Comparison of ENCODE assay signal across 11 mouse cellular contexts in the genomic region with DNA sequence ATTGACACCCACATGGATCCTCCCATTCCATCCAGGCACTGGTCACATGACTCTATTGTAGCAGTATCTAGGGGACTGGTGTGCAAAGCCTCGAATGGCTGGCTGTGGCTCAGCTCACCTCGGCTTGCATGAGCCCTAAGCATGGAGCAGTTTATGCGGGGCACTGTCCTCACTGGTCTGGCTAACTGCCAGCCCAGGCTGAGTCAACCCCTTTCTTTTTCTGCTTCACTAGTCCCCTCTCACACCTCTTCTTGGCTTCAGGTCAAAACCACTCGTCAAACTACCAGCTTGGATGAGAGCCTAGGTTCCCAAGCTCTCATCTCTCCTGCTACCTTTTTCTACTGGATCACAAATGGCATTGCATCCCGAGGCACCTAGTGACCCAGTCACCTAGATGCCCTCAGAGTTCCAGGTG. TPM values are rescaled to one million over a fixed set of nuclear protein-coding genes. Genes with fewer than 3 reads are reported as not detected.
DNase-seq lines count a peak whose midpoint lies in the region; ATAC-seq lines count a peak whose summit lies in the region.
"Had no signal": no experiment of that assay in that cellular context is flagged by ENCODE, and none has a peak within 500 bp of the region (broad histone marks: within the 10 kb centered on the region; RNA-seq: fewer than 3 reads in every experiment).

No protein-coding gene starts in this region.

- no peak overlapping the region for H3K4me2 ChIP-seq in hindbrain, embryonic 13.5 days
- no peak overlapping the region for H3K4me2 ChIP-seq in hindbrain, embryonic 11.5 days (replicated peaks; ENCODE audit: low read depth, low read length)

- 60% methylated on average over 5 of the region's 5 CpGs for WGBS in hindbrain, embryonic 13.5 days
- 81% methylated on average over 5 of the region's 5 CpGs for WGBS in hindbrain, embryonic 11.5 days

- intact Hi-C loops in left cerebral cortex, postnatal 36 days (cut with DNase I): no loop called here

- H3K4me3 ChIP-seq in hindbrain, embryonic 13.5 days: no peak overlapping the region
- H3K4me3 ChIP-seq in hindbrain, embryonic 11.5 days (ENCODE audit: low read depth, low read length): no peak overlapping the region

- H3K27ac ChIP-seq in hindbrain, embryonic 13.5 days: no peak overlapping the region
- H3K27ac ChIP-seq in hindbrain, embryonic 11.5 days (ENCODE audit: low read depth, low read length): no peak overlapping the region

- no peaks in the 10 kb centered on the region for H3K36me3 ChIP-seq in hindbrain, embryonic 13.5 days
- H3K36me3 ChIP-seq in hindbrain, embryonic 11.5 days (ENCODE audit: control insufficient read depth, insufficient read depth, low read length): no peaks in the 10 kb centered on the region
- H3K36me3 ChIP-seq: G1E had no signal

- H3K4me1 ChIP-seq in hindbrain, embryonic 13.5 days (replicated peaks): peaks cover 5% of the 10 kb centered on the region
- H3K4me1 ChIP-seq in hindbrain, embryonic 11.5 days (replicated peaks; ENCODE audit: control insufficient read depth, insufficient read depth, low read length): no peaks in the 10 kb centered on the region

- ATAC-seq in hindbrain, embryonic 13.5 days (ENCODE audit: low FRiP score): peak; percentile 77; the same call in 1 of the 2 replicates
- no peak for ATAC-seq in hindbrain, embryonic 11.5 days (ENCODE audit: low FRiP score)
- ATAC-seq: liver, postnatal 0 days had no signal

- H3K9me3 ChIP-seq in hindbrain, embryonic 13.5 days: no peaks in the 10 kb centered on the region; the same call in 1 of the 2 replicates
- H3K9me3 ChIP-seq in hindbrain, embryonic 11.5 days (ENCODE audit: control insufficient read depth, low read length): no peaks in the 10 kb centered on the region

- H3K9ac ChIP-seq in hindbrain, embryonic 13.5 days: no peak overlapping the region
- no peak overlapping the region for H3K9ac ChIP-seq in hindbrain, embryonic 11.5 days (ENCODE audit: low read depth, low read length)
- H3K9ac ChIP-seq: liver, postnatal 0 days had no signal

- H3K27me3 ChIP-seq in hindbrain, embryonic 13.5 days: no peaks in the 10 kb centered on the region
- no peaks in the 10 kb centered on the region for H3K27me3 ChIP-seq in hindbrain, embryonic 11.5 days (ENCODE audit: control insufficient read depth, insufficient read depth, low read length)

- DNase-seq in hindbrain, embryonic 11.5 days (ENCODE audit: low spot score): no peak
- DNase-seq in NIH3T3 (ENCODE audit: low read depth): peak; percentile 69
- peak; percentile 59 to 74 for DNase-seq in cerebellum, postnatal 14 days
- DNase-seq in kidney, postnatal 4 days: peak; percentile 32 to 54
- no peak for DNase-seq in testis, postnatal 10 days (ENCODE audit: low spot score)
- DNase-seq in left cerebral cortex, postnatal 36 days (ENCODE audit: low spot score in 2 of 2): no peak
- DNase-seq in layer of hippocampus, adult 18-20 months (ENCODE audit: low spot score in 2 of 2): no peak
- DNase-seq: liver, postnatal 0 days had no signal

RNA-seq across cellular contexts. Expression of a gene that starts 51.5 kb away (rescaled TPM):
- 3.7 and 3.9 TPM in 2 replicates for polyA plus RNA-seq in hindbrain, embryonic 13.5 days (2015; fragmentation: Nextera tagmentation; extraction: Ambion mirVana)
- polyA plus RNA-seq in hindbrain, embryonic 11.5 days (2014; fragmentation: Nextera tagmentation; extraction: Ambion mirVana): 3.9 and 4.0 TPM in 2 replicates
- 10 to 100 TPM; 47.0 to 57.3 TPM for total RNA-seq in left cerebral cortex, postnatal 36 days (2021)
- 10 to 100 TPM; 67.1 to 69.5 TPM for total RNA-seq in layer of hippocampus, adult 18-20 months (2021)
- total RNA-seq: hematopoietic stem cell, adult 5-6 weeks had no signal
- polyA plus RNA-seq: G1E had no signal

Comparison
In these comparisons a context has a peak if more than half of its experiments do, and no peak if none do; other contexts are left out.
1. DNase-seq: peak in NIH3T3 (single experiment), cerebellum, postnatal 14 days (2 of 2) and kidney, postnatal 4 days (2 of 2); none in hindbrain, embryonic 11.5 days (single experiment), testis, postnatal 10 days (single experiment), left cerebral cortex, postnatal 36 days (0 of 2) and layer of hippocampus, adult 18-20 months (0 of 2).